Mouse (Mus musculus) forebrain, embryonic 14.5 days (tissue): ENCODE data around the gene Sptbn4. TPM values are rescaled to one million over a fixed set of nuclear protein-coding genes. Genes with fewer than 3 reads are reported as not detected.

Experiments
- ATAC-seq: fragments of 200-750 bp; cut with Nextera tagmentation; 2 replicates; pipeline ENCODE4 v1.8.0; 2017; ENCODE audit warnings: mild to moderate bottlenecking, moderate library complexity
- DNase-seq: peaks from one replicate; pipeline ENCODE4 v3.0.0-alpha.2; 2015; ENCODE audit warnings: low spot score
- H3K27ac ChIP-seq: fragments of 300-500 bp; sonication (generic); 2 replicates; pipeline ENCODE4 v1.5.1; 2014; ENCODE audit warnings: low read depth, mild to moderate bottlenecking, control low read depth, low read length, moderate library complexity
- H3K27me3 ChIP-seq: fragments of 300-500 bp; sonication (generic); replicated peaks from 2 replicates; pipeline ENCODE4 v1.6.1; 2014; ENCODE audit warnings: low read length, control low read depth, mixed read lengths; ENCODE audit not compliant: control insufficient read depth, insufficient read depth
- H3K36me3 ChIP-seq: fragments of 300-500 bp; sonication (generic); 2 replicates; pipeline ENCODE4 v1.6.1; 2014; ENCODE audit warnings: low read length, control low read depth; ENCODE audit not compliant: control insufficient read depth, insufficient read depth
- H3K4me1 ChIP-seq: fragments of 300-500 bp; sonication (generic); 2 replicates; pipeline ENCODE4 v1.6.1; 2014; ENCODE audit warnings: antibody characterized with exemption, low read length, control low read depth; ENCODE audit not compliant: control insufficient read depth, insufficient read depth
- H3K4me2 ChIP-seq: fragments of 300-500 bp; sonication (generic); 2 replicates; pipeline ENCODE4 v1.6.1; 2014; ENCODE audit warnings: mild to moderate bottlenecking, control low read depth, low read length
- H3K4me3 ChIP-seq: fragments of 300-500 bp; sonication (generic); 2 replicates; pipeline ENCODE4 v1.5.1; 2014; ENCODE audit warnings: low read depth, low read length, control low read depth
- H3K9ac ChIP-seq: fragments of 300-500 bp; sonication (generic); 2 replicates; pipeline ENCODE4 v1.6.1; 2014; ENCODE audit warnings: mild to moderate bottlenecking, low read length, control low read depth, moderate library complexity
- H3K9me3 ChIP-seq: fragments of 300-500 bp; sonication (generic); replicated peaks from 2 replicates; pipeline ENCODE4 v1.6.1; 2016; ENCODE audit warnings: low read length, control low read depth, mixed read lengths; ENCODE audit not compliant: control insufficient read depth
- WGBS: fragments of 180-500 bp; shearing (Covaris S2); extraction: QIAGEN DNeasy Blood & Tissue Kit; methylation state at CpG from one replicate; pipeline ENCODE4 v1.1.7; 2014; 5-methylcytosine and 5-hydroxymethylcytosine counted together
- polyA plus RNA-seq: library from polyadenylated mRNA; unstranded; fragments of >200 nt; fragmentation: Nextera tagmentation; extraction: Ambion mirVana; gene quantifications from 2 replicates; pipeline ENCODE4 v1.2.1, GENCODE M21; 2014

Sptbn4 gene
- polyA plus RNA-seq, 1 experiment from 2014 or later, result 1.7 TPM

- ATAC-seq, result no peak
- H3K36me3 ChIP-seq, result no peaks in the 10 kb centered on the region
- no peak overlapping the region for H3K27ac ChIP-seq
- no peak for DNase-seq
- H3K4me1 ChIP-seq, result no peaks in the 10 kb centered on the region
- H3K4me2 ChIP-seq, result no peak overlapping the region
- H3K9ac ChIP-seq, result no peak overlapping the region
- WGBS, result 83% methylated on average over 11 of the region's 11 CpGs
- H3K27me3 ChIP-seq, result no peaks in the 10 kb centered on the region
- H3K4me3 ChIP-seq, result no peak overlapping the region
- H3K9me3 ChIP-seq, result no peaks in the 10 kb centered on the region
Observed at GRCm38 (mm10) chr7:27428002-27428401, 19.5 kb downstream of the Sptbn4 start.

DNA sequence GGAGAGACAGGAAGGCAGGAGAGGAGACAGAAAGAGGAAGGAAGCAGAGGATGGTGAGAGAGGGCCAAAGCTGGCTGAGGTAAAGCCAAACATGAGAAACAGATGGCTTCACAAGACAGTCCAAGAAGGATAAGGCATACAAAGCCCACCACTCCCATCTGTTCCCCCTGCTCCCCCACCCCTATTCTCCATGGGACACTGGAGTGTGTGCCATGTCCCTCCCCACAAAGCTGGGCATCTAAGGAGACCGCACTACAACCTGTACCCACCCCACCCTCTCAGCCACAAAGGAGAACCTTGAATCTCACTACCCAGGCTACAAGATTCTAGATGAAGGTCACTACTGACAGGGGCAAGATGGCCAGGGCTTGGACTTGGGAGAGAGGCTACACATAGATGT is 20.1 kb downstream of the Sptbn4 start:
- H3K9ac ChIP-seq, result no peak overlapping the region
- H3K27me3 ChIP-seq, result no peaks in the 10 kb centered on the region
- H3K27ac ChIP-seq, result no peak overlapping the region
- H3K9me3 ChIP-seq, result no peaks in the 10 kb centered on the region
- H3K4me3 ChIP-seq, result no peak overlapping the region
- H3K36me3 ChIP-seq, result no peaks in the 10 kb centered on the region
- no peak overlapping the region for H3K4me2 ChIP-seq
- WGBS, result 100% methylated on average over 1 of the region's 1 CpGs
- DNase-seq (no peak), ATAC-seq (no peak)
- H3K4me1 ChIP-seq, result no peaks in the 10 kb centered on the region

DNA sequence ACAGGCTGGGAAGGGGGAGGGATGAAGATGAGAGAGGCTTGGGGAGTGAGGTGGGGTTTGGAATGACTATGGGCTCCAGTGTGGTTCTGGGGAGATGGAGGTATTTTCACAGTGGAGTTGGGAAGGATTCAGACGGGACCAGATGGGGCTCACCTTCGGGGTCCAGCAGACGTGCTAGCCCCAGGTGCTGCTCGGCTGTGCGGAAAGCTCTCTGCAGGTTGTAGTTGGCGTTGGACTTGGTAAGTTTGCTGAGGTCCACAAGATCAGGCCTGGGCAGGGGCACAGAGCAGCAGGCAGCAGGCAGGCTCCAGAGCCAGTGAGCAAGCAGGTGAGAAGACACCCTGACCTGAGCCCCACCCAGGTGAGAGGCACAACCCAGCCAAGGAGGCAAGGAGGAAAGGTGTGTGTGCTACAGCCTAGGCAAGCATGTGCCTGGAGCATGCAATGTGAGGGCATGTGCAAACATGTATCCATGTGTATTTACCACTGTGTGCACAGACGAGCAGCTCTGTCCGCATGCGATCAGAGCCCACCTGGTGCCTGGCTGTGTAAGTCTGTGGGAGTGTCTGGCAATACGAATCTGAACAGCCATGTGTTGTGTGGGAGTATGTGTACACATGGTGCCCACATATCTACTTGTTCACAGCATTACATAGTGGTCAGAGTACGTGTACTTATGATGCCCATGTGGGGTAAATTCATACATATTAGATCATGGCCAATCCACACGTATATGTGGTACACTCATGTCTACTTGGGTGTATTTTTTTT is 23.7 kb downstream of the Sptbn4 start:
- DNase-seq (no peak), ATAC-seq (no peak)
- no peak overlapping the region for H3K9ac ChIP-seq
- H3K27me3 ChIP-seq, result no peaks in the 10 kb centered on the region
- H3K27ac ChIP-seq, result no peak overlapping the region
- H3K4me2 ChIP-seq, result no peak overlapping the region
- no peaks in the 10 kb centered on the region for H3K36me3 ChIP-seq
- H3K4me1 ChIP-seq, result no peaks in the 10 kb centered on the region
- no peaks in the 10 kb centered on the region for H3K9me3 ChIP-seq
- 85% methylated on average over 12 of the region's 12 CpGs for WGBS
- no peak overlapping the region for H3K4me3 ChIP-seq

GRCm38 (mm10) chr7:27419101-27419500 is 28.4 kb downstream of the Sptbn4 start:
- DNase-seq (no peak), ATAC-seq (no peak)
- Histone ChIP-seq H3K4me3 (no peak overlapping the region), H3K36me3 (no peaks in the 10 kb centered on the region), H3K9me3 (no peaks in the 10 kb centered on the region), H3K27me3 (no peaks in the 10 kb centered on the region), H3K9ac (no peak overlapping the region), H3K27ac (no peak overlapping the region), H3K4me2 (no peak overlapping the region), H3K4me1 (no peaks in the 10 kb centered on the region)
- WGBS, result 81% methylated on average over 3 of the region's 3 CpGs

DNA sequence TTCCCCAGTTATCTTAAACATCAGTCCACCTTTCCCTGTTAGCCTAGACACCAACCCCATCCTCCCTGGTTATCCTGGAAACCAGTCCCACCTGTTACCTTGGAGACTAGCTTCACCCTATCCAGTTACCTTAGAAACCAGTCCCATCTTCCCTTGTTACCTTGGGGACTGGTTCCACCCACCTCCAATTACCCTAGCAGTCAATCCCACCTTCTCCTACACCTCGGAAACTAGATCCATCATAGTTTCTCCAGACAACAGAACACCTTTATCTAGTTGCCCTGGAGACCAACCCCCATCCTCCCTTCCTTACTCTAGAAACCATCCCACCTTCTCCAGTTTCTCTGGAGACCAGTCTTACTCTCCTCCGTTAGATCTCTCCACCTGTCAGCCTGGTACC is 30.3 kb downstream of the Sptbn4 start:
- no peak overlapping the region for H3K4me3 ChIP-seq
- no peaks in the 10 kb centered on the region for H3K9me3 ChIP-seq
- 75% methylated on average over 2 of the region's 2 CpGs for WGBS
- no peak for DNase-seq
- H3K4me1 ChIP-seq, result no peaks in the 10 kb centered on the region
- no peak overlapping the region for H3K4me2 ChIP-seq
- H3K27me3 ChIP-seq, result no peaks in the 10 kb centered on the region
- H3K27ac ChIP-seq, result no peak overlapping the region
- no peak for ATAC-seq
- H3K36me3 ChIP-seq, result no peaks in the 10 kb centered on the region
- H3K9ac ChIP-seq, result no peak overlapping the region

GRCm38 (mm10) chr7:27408379-27409176 is 38.9 kb downstream of the Sptbn4 start:
- under 1% methylated on average over 80 of the region's 96 CpGs for WGBS
- Histone ChIP-seq H3K27ac (no peak overlapping the region), H3K9ac (peak overlapping the region; percentile 37), H3K36me3 (no peaks in the 10 kb centered on the region), H3K4me2 (peak overlapping the region; percentile 65), H3K27me3 (peaks cover 64% of the 10 kb centered on the region), H3K9me3 (no peaks in the 10 kb centered on the region), H3K4me1 (no peaks in the 10 kb centered on the region), H3K4me3 (peak overlapping the region; percentile 33)
- DNase-seq, result peak; percentile 69
- peak; percentile 77 for ATAC-seq

GRCm38 (mm10) chr7:27407816-27408215 is 39.7 kb downstream of the Sptbn4 start:
- WGBS, result 63% methylated on average over 8 of the region's 8 CpGs

GRCm38 (mm10) chr7:27406481-27406880 is 41.0 kb downstream of the Sptbn4 start:
- 84% methylated on average over 7 of the region's 7 CpGs for WGBS

More at GRCm38 (mm10) chr7:27407816-27408215, 39.7 kb downstream of the Sptbn4 start:
- peaks cover 72% of the 10 kb centered on the region for H3K27me3 ChIP-seq
- H3K4me3 ChIP-seq, result peak overlapping the region; percentile 33; the same call in 1 of the 2 replicates
- H3K9ac ChIP-seq, result no peak overlapping the region
- 0 out of 2 replicates have a peak, but pooled peaks cover 5% of the 10 kb centered on the region for H3K9me3 ChIP-seq
- DNase-seq, result no peak
- no peak overlapping the region for H3K4me2 ChIP-seq
- H3K36me3 ChIP-seq, result no peaks in the 10 kb centered on the region
- no peak overlapping the region for H3K27ac ChIP-seq
- no peak for ATAC-seq
- no peaks in the 10 kb centered on the region for H3K4me1 ChIP-seq

More at GRCm38 (mm10) chr7:27406481-27406880, 41.0 kb downstream of the Sptbn4 start:
- ATAC-seq (no peak), DNase-seq (no peak)
- Histone ChIP-seq H3K4me2 (no peak overlapping the region), H3K9me3 (0 out of 2 replicates have a peak, but pooled peaks cover 5% of the 10 kb centered on the region), H3K4me3 (no peak overlapping the region), H3K27me3 (peaks cover 81% of the 10 kb centered on the region), H3K4me1 (no peaks in the 10 kb centered on the region), H3K36me3 (no peaks in the 10 kb centered on the region), H3K27ac (no peak overlapping the region), H3K9ac (no peak overlapping the region)
